Mouse (Mus musculus): ENCODE measurements at regions not wholly inside any gene's neighbourhood (a gene's known extent, or its start where the extent isn't known, plus 50 kb on each side); places are given as distances from the start of the nearest gene placed in this dataset.

DNA sequence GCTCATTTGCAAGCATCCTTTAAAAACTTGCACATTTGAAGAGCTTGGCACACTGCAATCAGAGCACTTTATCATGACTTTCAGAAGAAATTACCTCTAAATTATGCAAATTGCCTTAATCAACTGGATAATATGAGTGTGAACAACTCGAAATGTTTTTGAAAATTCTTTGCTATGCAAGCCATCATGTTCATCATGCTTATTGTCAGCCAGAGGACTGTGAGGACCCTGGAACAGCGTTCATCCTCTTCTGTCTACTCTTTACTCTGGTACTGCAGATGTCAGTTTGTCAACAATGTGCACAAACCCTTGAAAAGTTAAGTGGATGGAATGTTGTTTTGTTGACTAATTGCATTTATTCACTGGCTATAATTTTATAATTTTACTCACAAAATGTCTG is 1899.9 kb upstream of the Slc39a10 start:
- ATAC-seq (replicated peaks in 1 of 2; ENCODE audit: insufficient read depth in 1 of 2, low FRiP score in 2 of 2, low TSS enrichment in 1 of 2, low read depth in 1 of 2, poor library complexity in 2 of 2, severe bottlenecking in 2 of 2) = no peak

DNA sequence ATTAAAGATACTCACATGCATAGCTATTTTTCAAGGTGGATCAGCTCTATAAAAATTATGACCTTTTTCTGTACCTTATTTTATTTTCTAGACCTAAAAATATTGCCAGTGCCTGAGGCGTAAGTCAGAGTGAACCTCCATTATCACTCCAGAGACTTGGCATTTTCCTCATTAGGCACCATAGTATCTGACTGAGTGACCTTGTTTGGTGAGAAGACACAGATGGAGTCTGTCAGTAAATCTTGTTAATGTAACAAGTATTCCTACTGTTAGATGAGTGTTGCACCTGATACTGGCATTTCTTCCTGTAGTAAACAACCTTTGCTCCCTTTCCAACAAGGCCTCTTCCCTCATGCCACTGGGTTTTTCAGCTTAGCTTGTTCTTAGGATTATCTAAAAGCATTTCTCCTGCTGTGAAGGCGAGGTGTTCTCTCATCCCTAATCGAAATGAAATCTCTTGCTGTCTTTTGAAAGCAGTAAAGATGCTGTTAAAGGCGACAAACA is 1860.7 kb upstream of the Slc39a10 start:
- ATAC-seq (replicated peaks in 1 of 2; ENCODE audit: insufficient read depth in 1 of 2, low FRiP score in 2 of 2, low TSS enrichment in 1 of 2, low read depth in 1 of 2, poor library complexity in 2 of 2, severe bottlenecking in 2 of 2) = no peak

DNA sequence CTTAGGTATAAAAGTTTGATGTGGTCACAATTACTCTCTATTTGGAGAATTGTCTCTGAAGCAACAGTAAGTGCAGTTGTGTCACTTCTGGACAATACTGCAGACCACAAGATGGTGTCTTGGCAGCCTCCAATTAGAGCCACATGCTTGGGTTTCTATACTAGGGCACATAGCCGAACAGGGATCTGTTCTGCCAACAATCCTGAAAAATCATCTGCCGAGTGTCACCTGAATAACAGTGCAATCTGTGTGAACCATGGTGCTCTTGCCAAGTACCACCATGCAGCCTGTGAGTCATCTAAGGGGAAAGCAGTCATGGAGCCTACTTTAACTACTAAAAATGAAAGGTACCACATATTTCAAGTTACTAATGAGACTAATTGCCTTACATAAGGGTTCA is 1840.9 kb upstream of the Slc39a10 start:
- no peak for ATAC-seq (replicated peaks in 1 of 2; ENCODE audit: insufficient read depth in 1 of 2, low FRiP score in 2 of 2, low TSS enrichment in 1 of 2, low read depth in 1 of 2, poor library complexity in 2 of 2, severe bottlenecking in 2 of 2)

DNA sequence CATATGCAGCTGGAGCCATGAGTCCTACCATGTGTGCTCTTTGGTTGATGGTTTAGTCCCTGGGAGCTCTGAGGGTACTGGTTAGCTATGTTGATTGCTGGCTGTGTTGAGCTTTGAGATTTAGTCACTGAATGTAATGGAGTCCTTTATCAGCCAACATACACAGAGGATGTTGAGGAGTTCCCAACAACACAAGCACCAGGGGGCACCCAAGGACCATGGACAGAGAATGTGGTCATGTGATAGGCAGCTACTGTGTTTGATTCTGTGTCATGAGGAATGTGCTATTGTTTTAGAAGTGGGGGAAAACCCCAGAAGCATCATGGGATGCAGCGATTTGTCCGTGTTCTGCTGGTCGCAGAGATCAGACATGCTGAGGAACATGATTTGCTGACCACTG is 1816.0 kb upstream of the Slc39a10 start:
- 0 out of 4 replicates have a peak, but pooled peaks of 1 of the 2 experiments have one; percentile 36 for ATAC-seq (replicated peaks in 1 of 2; ENCODE audit: insufficient read depth in 1 of 2, low FRiP score in 2 of 2, low TSS enrichment in 1 of 2, low read depth in 1 of 2, poor library complexity in 2 of 2, severe bottlenecking in 2 of 2)

All from hematopoietic stem cell, adult 5-6 weeks (primary cell).